Mouse (Mus musculus): ENCODE measurements around the gene Yjefn3. TPM values are rescaled to one million over a fixed set of nuclear protein-coding genes. Genes with fewer than 3 reads are reported as not detected.

The Yjefn3 gene
- polyA plus RNA-seq, 1 experiment, result not detected

- 95% methylated on average over 4 of the region's 4 CpGs for WGBS
- TF ChIP-seq CTCF (IDR thresholded peaks at IDR 0.05; ENCODE audit: insufficient read depth, low read depth, low read length), result no peak
- Histone ChIP-seq H3K4me3 (ENCODE audit: insufficient read depth, low read depth, low read length) (no peak overlapping the region), H3K4me1 (ENCODE audit: control insufficient read depth, insufficient read depth, low read length) (peaks cover 25% of the 10 kb centered on the region), H3K27ac (ENCODE audit: insufficient read depth, low read depth, low read length) (no peak overlapping the region)
Measured at GRCm38 (mm10) chr8:69877396-69877795, 25.1 kb downstream of the Yjefn3 start.

GRCm38 (mm10) chr8:69876967-69877366, 25.5 kb downstream of the Yjefn3 start:
- TF ChIP-seq CTCF (IDR thresholded peaks at IDR 0.05; ENCODE audit: insufficient read depth, low read depth, low read length), result no peak
- no peak for TF ChIP-seq POLR2A (IDR thresholded peaks at IDR 0.05; ENCODE audit: insufficient read depth, low read depth, low read length)
- H3K4me1 ChIP-seq (ENCODE audit: control insufficient read depth, insufficient read depth, low read length), result peaks cover 20% of the 10 kb centered on the region
- WGBS, result 88% methylated on average over 10 of the region's 10 CpGs

GRCm38 (mm10) chr8:69876097-69876496, 26.4 kb downstream of the Yjefn3 start:
- H3K27ac ChIP-seq (ENCODE audit: insufficient read depth, low read depth, low read length), result no peak overlapping the region
- no peak overlapping the region for H3K4me3 ChIP-seq (ENCODE audit: insufficient read depth, low read depth, low read length)
- WGBS, result 59% methylated on average over 10 of the region's 10 CpGs
- peaks cover 12% of the 10 kb centered on the region; the same call in 1 of the 2 replicates for H3K4me1 ChIP-seq (ENCODE audit: control insufficient read depth, insufficient read depth, low read length)
- no peak for TF ChIP-seq CTCF (IDR thresholded peaks at IDR 0.05; ENCODE audit: insufficient read depth, low read depth, low read length)

More at GRCm38 (mm10) chr8:69876967-69877366, 25.5 kb downstream of the Yjefn3 start:
- Histone ChIP-seq H3K4me3 (ENCODE audit: insufficient read depth, low read depth, low read length) (no peak overlapping the region), H3K27ac (ENCODE audit: insufficient read depth, low read depth, low read length) (no peak overlapping the region)

GRCm38 (mm10) chr8:69874654-69875053, 27.9 kb downstream of the Yjefn3 start:
- 84% methylated on average over 13 of the region's 13 CpGs for WGBS

GRCm38 (mm10) chr8:69874155-69874554, 28.4 kb downstream of the Yjefn3 start:
- TF ChIP-seq CTCF (IDR thresholded peaks at IDR 0.05; ENCODE audit: insufficient read depth, low read depth, low read length), result no peak
- Histone ChIP-seq H3K27ac (ENCODE audit: insufficient read depth, low read depth, low read length) (no peak overlapping the region), H3K4me1 (ENCODE audit: control insufficient read depth, insufficient read depth, low read length) (no peaks in the 10 kb centered on the region), H3K4me3 (ENCODE audit: insufficient read depth, low read depth, low read length) (no peak overlapping the region)
- WGBS, result 11% methylated on average over 9 of the region's 9 CpGs

More at GRCm38 (mm10) chr8:69874654-69875053, 27.9 kb downstream of the Yjefn3 start:
- no peak for TF ChIP-seq CTCF (IDR thresholded peaks at IDR 0.05; ENCODE audit: insufficient read depth, low read depth, low read length)
- TF ChIP-seq POLR2A (IDR thresholded peaks at IDR 0.05; ENCODE audit: insufficient read depth, low read depth, low read length), result no peak
- no peak overlapping the region for H3K27ac ChIP-seq (ENCODE audit: insufficient read depth, low read depth, low read length)
- H3K4me3 ChIP-seq (ENCODE audit: insufficient read depth, low read depth, low read length), result no peak overlapping the region
- 0 out of 2 replicates have a peak, but pooled peaks cover 2% of the 10 kb centered on the region for H3K4me1 ChIP-seq (ENCODE audit: control insufficient read depth, insufficient read depth, low read length)

- TF ChIP-seq CTCF (IDR thresholded peaks at IDR 0.05; ENCODE audit: insufficient read depth, low read depth, low read length), result no peak
- no peak for TF ChIP-seq POLR2A (IDR thresholded peaks at IDR 0.05; ENCODE audit: insufficient read depth, low read depth, low read length)
- 86% methylated on average over 6 of the region's 6 CpGs for WGBS
- H3K4me3 ChIP-seq (ENCODE audit: insufficient read depth, low read depth, low read length), result no peak overlapping the region
- H3K4me1 ChIP-seq (ENCODE audit: control insufficient read depth, insufficient read depth, low read length), result no peaks in the 10 kb centered on the region
- H3K27ac ChIP-seq (ENCODE audit: insufficient read depth, low read depth, low read length), result no peak overlapping the region
Measured at GRCm38 (mm10) chr8:69870907-69871306, 31.6 kb downstream of the Yjefn3 start.

- 83% methylated on average over 11 of the region's 11 CpGs for WGBS
- Histone ChIP-seq H3K4me1 (ENCODE audit: control insufficient read depth, insufficient read depth, low read length) (no peaks in the 10 kb centered on the region), H3K4me3 (ENCODE audit: insufficient read depth, low read depth, low read length) (no peak overlapping the region), H3K27ac (ENCODE audit: insufficient read depth, low read depth, low read length) (no peak overlapping the region)
- TF ChIP-seq POLR2A (IDR thresholded peaks at IDR 0.05; ENCODE audit: insufficient read depth, low read depth, low read length), result no peak
- no peak for TF ChIP-seq CTCF (IDR thresholded peaks at IDR 0.05; ENCODE audit: insufficient read depth, low read depth, low read length)
Measured at GRCm38 (mm10) chr8:69870003-69870765, 32.3 kb downstream of the Yjefn3 start.

GRCm38 (mm10) chr8:69867696-69868326, 34.7 kb downstream of the Yjefn3 start:
- TF ChIP-seq CTCF (IDR thresholded peaks at IDR 0.05; ENCODE audit: insufficient read depth, low read depth, low read length), result no peak
- TF ChIP-seq POLR2A (IDR thresholded peaks at IDR 0.05; ENCODE audit: insufficient read depth, low read depth, low read length), result no peak
- H3K4me1 ChIP-seq (ENCODE audit: control insufficient read depth, insufficient read depth, low read length), result peaks cover 3% of the 10 kb centered on the region; the same call in 1 of the 2 replicates
- H3K27ac ChIP-seq (ENCODE audit: insufficient read depth, low read depth, low read length), result no peak overlapping the region
- no peak overlapping the region for H3K4me3 ChIP-seq (ENCODE audit: insufficient read depth, low read depth, low read length)
- WGBS, result 84% methylated on average over 5 of the region's 5 CpGs

GRCm38 (mm10) chr8:69864180-69864579, 38.3 kb downstream of the Yjefn3 start:
- H3K27ac ChIP-seq (ENCODE audit: insufficient read depth, low read depth, low read length), result no peak overlapping the region
- 75% methylated on average over 5 of the region's 5 CpGs for WGBS
- TF ChIP-seq POLR2A (IDR thresholded peaks at IDR 0.05; ENCODE audit: insufficient read depth, low read depth, low read length) (no peak), CTCF (IDR thresholded peaks at IDR 0.05; ENCODE audit: insufficient read depth, low read depth, low read length) (no peak)
- H3K4me3 ChIP-seq (ENCODE audit: insufficient read depth, low read depth, low read length), result no peak overlapping the region
- peaks cover 3% of the 10 kb centered on the region; the same call in 1 of the 2 replicates for H3K4me1 ChIP-seq (ENCODE audit: control insufficient read depth, insufficient read depth, low read length)
